35 mouse cellular contexts compared by ENCODE assay signal in the genomic region with DNA sequence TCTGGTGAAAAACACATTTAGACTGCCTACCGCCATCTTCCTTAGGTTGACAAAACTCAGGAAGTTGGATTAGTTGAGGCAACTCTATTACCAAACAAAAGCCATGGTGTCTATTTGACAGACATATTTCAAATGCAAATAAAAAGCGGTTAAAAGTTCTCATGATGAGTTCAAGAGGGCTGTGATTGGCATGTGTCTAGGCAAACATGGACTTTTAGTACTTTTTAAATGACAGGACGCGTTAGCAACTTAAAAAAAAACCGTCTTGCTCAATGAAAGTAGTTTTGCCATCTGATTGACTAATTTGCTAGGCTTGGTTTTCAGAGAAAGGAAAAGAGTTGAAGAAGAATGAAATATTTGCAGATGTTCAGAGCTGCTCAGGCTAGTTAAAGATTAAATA.
"Had no signal": no experiment of that assay in that cellular context is flagged by ENCODE, and none has a peak within 500 bp of the region (broad histone marks: within the 10 kb centered on the region; RNA-seq: fewer than 3 reads in every experiment).

No protein-coding gene starts in this region.

- H3K36me3 ChIP-seq: heart, embryonic 15.5 days; hindbrain, embryonic 12.5 days; hindbrain, embryonic 15.5 days; intestine, embryonic 15.5 days; kidney, embryonic 15.5 days had no signal

- H3K27me3 ChIP-seq: heart, embryonic 12.5 days; heart, embryonic 13.5 days; heart, embryonic 15.5 days; hindbrain, embryonic 12.5 days; hindbrain, embryonic 13.5 days; hindbrain, embryonic 15.5 days; intestine, embryonic 15.5 days; kidney, embryonic 15.5 days had no signal

- H3K4me3 ChIP-seq: heart, embryonic 10.5 days; heart, embryonic 12.5 days; heart, embryonic 13.5 days; heart, embryonic 15.5 days; hindbrain, embryonic 10.5 days; hindbrain, embryonic 12.5 days; hindbrain, embryonic 13.5 days; hindbrain, embryonic 15.5 days; intestine, embryonic 15.5 days; kidney, embryonic 15.5 days; layer of hippocampus, adult 2 months had no signal

- H3K9ac ChIP-seq: heart, embryonic 12.5 days; heart, embryonic 13.5 days; heart, embryonic 15.5 days; hindbrain, embryonic 12.5 days; hindbrain, embryonic 13.5 days; hindbrain, embryonic 14.5 days; hindbrain, embryonic 15.5 days; intestine, embryonic 15.5 days; kidney, embryonic 15.5 days had no signal

- DNase-seq: heart, postnatal 10 days; heart, postnatal 14 days; heart, postnatal 36 days; heart, postnatal 4 days; kidney, adult 11 months; kidney, adult 18-20 months; kidney, adult 2 months; kidney, adult 8-10 months; kidney, adult 9 months; kidney, postnatal 10 days; kidney, postnatal 14 days; kidney, postnatal 25 days; kidney, postnatal 36 days; kidney, postnatal 4 days; layer of hippocampus, adult 9-11 months; layer of hippocampus, postnatal 36 days had no signal

- H3K4me2 ChIP-seq: heart, embryonic 11.5 days; heart, embryonic 12.5 days; heart, embryonic 13.5 days; heart, embryonic 15.5 days; hindbrain, embryonic 12.5 days; hindbrain, embryonic 13.5 days; hindbrain, embryonic 14.5 days; hindbrain, embryonic 15.5 days; intestine, embryonic 15.5 days; kidney, embryonic 15.5 days had no signal

- H3K4me1 ChIP-seq: hindbrain, embryonic 10.5 days; hindbrain, embryonic 12.5 days; hindbrain, embryonic 13.5 days; hindbrain, embryonic 15.5 days; intestine, embryonic 15.5 days; kidney, embryonic 15.5 days had no signal

- H3K9me3 ChIP-seq: heart, embryonic 10.5 days; heart, embryonic 12.5 days; heart, embryonic 13.5 days; heart, embryonic 15.5 days; hindbrain, embryonic 10.5 days; hindbrain, embryonic 12.5 days; hindbrain, embryonic 13.5 days; hindbrain, embryonic 15.5 days; intestine, embryonic 15.5 days; kidney, embryonic 15.5 days had no signal

- ATAC-seq: hindbrain, embryonic 16.5 days; hindbrain, postnatal 0 days; inflammation-experienced regulatory T-cells, adult 6 months; intestine, embryonic 15.5 days; intestine, embryonic 16.5 days; intestine, postnatal 0 days had no signal

- H3K27ac ChIP-seq: heart, embryonic 10.5 days; heart, embryonic 13.5 days; heart, embryonic 15.5 days; hindbrain, embryonic 10.5 days; hindbrain, embryonic 12.5 days; hindbrain, embryonic 13.5 days; hindbrain, embryonic 14.5 days; hindbrain, embryonic 15.5 days; hindbrain, postnatal 0 days; intestine, embryonic 15.5 days; kidney, embryonic 15.5 days; kidney, postnatal 0 days; layer of hippocampus, adult 2 months had no signal
